Comparison of ENCODE assay signal across 10 mouse cellular contexts in the genomic region with DNA sequence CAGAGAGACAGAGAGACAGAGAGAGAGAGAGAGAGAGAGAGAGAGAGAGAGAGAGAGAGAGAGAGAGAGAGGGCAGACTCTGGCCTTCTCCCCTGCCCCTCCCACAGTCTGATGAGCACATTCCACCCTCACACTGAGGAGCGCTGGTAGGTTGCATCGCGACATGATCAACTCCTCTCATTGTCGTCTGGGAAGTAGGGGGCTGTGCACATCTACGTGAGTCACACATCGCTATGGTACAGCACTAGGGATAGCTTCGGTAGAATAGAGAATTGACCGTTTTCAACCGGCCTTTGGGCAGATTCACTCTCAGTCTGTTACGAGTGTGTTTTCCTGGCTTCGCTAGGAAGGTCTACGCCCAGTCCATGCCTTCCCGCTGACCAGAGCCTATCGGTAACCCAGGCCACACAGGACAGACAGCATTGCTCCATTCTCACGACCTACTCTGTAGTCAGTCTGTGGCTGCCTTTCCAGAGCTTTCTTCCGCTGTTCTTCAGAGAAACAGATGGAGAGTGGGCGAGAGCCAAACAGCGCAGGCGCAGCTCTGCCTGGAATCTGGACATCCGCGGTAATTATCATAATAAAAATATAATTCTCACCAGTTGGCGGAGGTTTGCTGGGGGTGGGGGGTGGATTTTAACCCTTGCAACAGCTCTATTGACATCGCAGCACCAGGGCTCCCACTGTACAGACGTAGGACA.
DNase-seq lines count a peak whose midpoint lies in the region; ATAC-seq and TF ChIP-seq lines count a peak whose summit lies in the region.
"Had no signal": no experiment of that assay in that cellular context is flagged by ENCODE, and none has a peak within 500 bp of the region (broad histone marks: within the 10 kb centered on the region; RNA-seq: fewer than 3 reads in every experiment).

No protein-coding gene starts in this region.

- no peak for DNase-seq in lung, adult 2 months
- DNase-seq in layer of hippocampus, adult 8-10 months (ENCODE audit: low spot score in 2 of 2): peak; percentile 85 to 87
- no peak for DNase-seq in urinary bladder, postnatal 10 days (ENCODE audit: low spot score)
- no peak for DNase-seq in gastrocnemius, adult 8-10 months (ENCODE audit: low spot score in 2 of 2)
- DNase-seq in spleen, postnatal 14 days (ENCODE audit: low spot score in 2 of 2): no peak

- TF ChIP-seq CTCF in lung, adult 2 months (IDR thresholded peaks at IDR 0.05; ENCODE audit: insufficient read depth, low read length): no peak

- no peaks in the 10 kb centered on the region for H3K9me3 ChIP-seq in lung, embryonic 16.5 days (ENCODE audit: control insufficient read depth, low read length)
- H3K9me3 ChIP-seq in forebrain, embryonic 13.5 days (replicated peaks): no peaks in the 10 kb centered on the region
- no peaks in the 10 kb centered on the region for H3K9me3 ChIP-seq in neural tube, embryonic 13.5 days
- H3K9me3 ChIP-seq: heart, embryonic 13.5 days had no signal

- H3K27ac ChIP-seq in lung, embryonic 16.5 days (ENCODE audit: low read length): no peak overlapping the region
- H3K27ac ChIP-seq in forebrain, embryonic 13.5 days: peak overlapping the region; percentile 44; the same call in 1 of the 2 replicates
- no peak overlapping the region for H3K27ac ChIP-seq in neural tube, embryonic 13.5 days (replicated peaks)
- H3K27ac ChIP-seq: heart, embryonic 13.5 days had no signal

- no peak overlapping the region for H3K4me3 ChIP-seq in lung, embryonic 16.5 days (ENCODE audit: low read length)
- no peak overlapping the region for H3K4me3 ChIP-seq in lung, adult 2 months (replicated peaks; ENCODE audit: extremely low read depth, low read depth, low read length)
- no peak overlapping the region for H3K4me3 ChIP-seq in forebrain, embryonic 13.5 days
- H3K4me3 ChIP-seq in neural tube, embryonic 13.5 days: no peak overlapping the region
- H3K4me3 ChIP-seq: heart, embryonic 13.5 days; myocyte had no signal

- 76% methylated on average over 24 of the region's 24 CpGs for WGBS in lung, embryonic 16.5 days
- WGBS in lung, adult 2 months: 82% methylated on average over 24 of the region's 24 CpGs
- 72% methylated on average over 24 of the region's 24 CpGs for WGBS in forebrain, embryonic 13.5 days
- 78% methylated on average over 24 of the region's 24 CpGs for WGBS in neural tube, embryonic 13.5 days

- H3K4me1 ChIP-seq in lung, embryonic 16.5 days (replicated peaks; ENCODE audit: control insufficient read depth, insufficient read depth, low read length): peaks cover 9% of the 10 kb centered on the region
- peaks cover 2% of the 10 kb centered on the region; the same call in 1 of the 2 replicates for H3K4me1 ChIP-seq in lung, adult 2 months (ENCODE audit: control insufficient read depth, insufficient read depth, low read length)
- peaks cover 36% of the 10 kb centered on the region for H3K4me1 ChIP-seq in forebrain, embryonic 13.5 days
- H3K4me1 ChIP-seq in neural tube, embryonic 13.5 days (replicated peaks): peaks cover 20% of the 10 kb centered on the region; the same call in 1 of the 2 replicates

- H3K9ac ChIP-seq in lung, embryonic 16.5 days (ENCODE audit: low read length): no peak overlapping the region
- no peak overlapping the region for H3K9ac ChIP-seq in forebrain, embryonic 13.5 days
- H3K9ac ChIP-seq in neural tube, embryonic 13.5 days: no peak overlapping the region

- H3K27me3 ChIP-seq in lung, embryonic 16.5 days (ENCODE audit: control insufficient read depth, insufficient read depth, low read depth, low read length): no peaks in the 10 kb centered on the region
- no peaks in the 10 kb centered on the region for H3K27me3 ChIP-seq in forebrain, embryonic 13.5 days
- H3K27me3 ChIP-seq in neural tube, embryonic 13.5 days: peaks cover 20% of the 10 kb centered on the region
- H3K27me3 ChIP-seq: heart, embryonic 13.5 days had no signal

- ATAC-seq in lung, embryonic 16.5 days (ENCODE audit: low read depth): peak; percentile 48; the same call in 1 of the 2 replicates
- peak; percentile 75 for ATAC-seq in forebrain, embryonic 13.5 days
- peak; percentile 77 for ATAC-seq in neural tube, embryonic 13.5 days (ENCODE audit: low read depth)

- H3K4me2 ChIP-seq in lung, embryonic 16.5 days (ENCODE audit: low read depth, low read length): no peak overlapping the region
- H3K4me2 ChIP-seq in forebrain, embryonic 13.5 days: peak overlapping the region; percentile 8; the same call in 1 of the 2 replicates
- no peak overlapping the region for H3K4me2 ChIP-seq in neural tube, embryonic 13.5 days

- no peaks in the 10 kb centered on the region for H3K36me3 ChIP-seq in lung, embryonic 16.5 days (ENCODE audit: control insufficient read depth, insufficient read depth, low read length)
- no peaks in the 10 kb centered on the region for H3K36me3 ChIP-seq in forebrain, embryonic 13.5 days (ENCODE audit: poor library complexity, severe bottlenecking)
- no peaks in the 10 kb centered on the region for H3K36me3 ChIP-seq in neural tube, embryonic 13.5 days
- H3K36me3 ChIP-seq: heart, embryonic 13.5 days had no signal

- TF ChIP-seq POLR2A in lung, adult 2 months (IDR thresholded peaks at IDR 0.05; ENCODE audit: borderline replicate concordance, extremely low read depth, low read depth, low read length): no peak

Comparison
In these comparisons a context has a peak if more than half of its experiments do, and no peak if none do; other contexts are left out.
1. DNase-seq: peak in layer of hippocampus, adult 8-10 months (2 of 2); none in lung, adult 2 months (single experiment), urinary bladder, postnatal 10 days (single experiment), gastrocnemius, adult 8-10 months (0 of 2) and spleen, postnatal 14 days (0 of 2).
2. Peak in every context shown above with its lines, with median percentiles within 50 percentile points of each other: ATAC-seq.